Mouse (Mus musculus) liver, postnatal 0 days (tissue): Measurements from ENCODE around the gene Tmem234.

Experiments used
- CTCF ChIP-seq: sonication (generic); IDR thresholded peaks from 2 replicates; pipeline ENCODE4 v1.5.1; 2016; ENCODE audit warnings: antibody characterized with exemption, low read depth
- EP300 ChIP-seq: IDR thresholded peaks from 2 replicates; pipeline ENCODE4 v1.6.1; 2016; ENCODE audit warnings: antibody characterized with exemption, low read depth, mild to moderate bottlenecking

- no peak for TF ChIP-seq CTCF
- TF ChIP-seq EP300, result no peak
Observed at GRCm38 (mm10) chr4:129610026-129610425, 9.6 kb downstream of the Tmem234 start.
